Mouse (Mus musculus): ENCODE data around the gene Kif21b. TPM values are rescaled to one million over a fixed set of nuclear protein-coding genes. Genes with fewer than 3 reads are reported as not detected.

Kif21b gene
- polyA plus RNA-seq, 1 experiment from 2014 or later, result 0.85 TPM

- Histone ChIP-seq H3K36me3 (ENCODE audit: insufficient read depth, low read length) (no peaks in the 10 kb centered on the region), H3K27ac (ENCODE audit: low read length) (no peak overlapping the region), H3K4me1 (ENCODE audit: insufficient read depth, low read depth, low read length) (peaks cover 10% of the 10 kb centered on the region; the same call in 1 of the 2 replicates), H3K9me3 (ENCODE audit: low read length) (no peaks in the 10 kb centered on the region), H3K27me3 (replicated peaks; ENCODE audit: insufficient read depth, low read length) (no peaks in the 10 kb centered on the region), H3K4me3 (ENCODE audit: low read depth, low read length) (no peak overlapping the region), H3K9ac (replicated peaks; ENCODE audit: low read depth) (no peak overlapping the region), H3K4me2 (replicated peaks; ENCODE audit: low read depth, low read length) (no peak overlapping the region)
- 63% methylated on average over 6 of the region's 6 CpGs for WGBS
- DNase-seq (ENCODE audit: low spot score), result no peak
- TF ChIP-seq EP300 (IDR thresholded peaks at IDR 0.05) (no peak), CTCF (IDR thresholded peaks at IDR 0.05) (no peak)
- ATAC-seq, result no peak
Observed at GRCm38 (mm10) chr1:136142336-136142735, 11.1 kb downstream of the Kif21b start.

- H3K36me3 ChIP-seq (ENCODE audit: insufficient read depth, low read length), result no peaks in the 10 kb centered on the region
- H3K9me3 ChIP-seq (ENCODE audit: low read length), result no peaks in the 10 kb centered on the region
- no peak for DNase-seq (ENCODE audit: low spot score)
- H3K27ac ChIP-seq (ENCODE audit: low read length), result no peak overlapping the region
- no peak overlapping the region for H3K4me2 ChIP-seq (replicated peaks; ENCODE audit: low read depth, low read length)
- H3K4me3 ChIP-seq (ENCODE audit: low read depth, low read length), result no peak overlapping the region
- WGBS, result 91% methylated on average over 10 of the region's 10 CpGs
- H3K4me1 ChIP-seq (ENCODE audit: insufficient read depth, low read depth, low read length), result peaks cover 6% of the 10 kb centered on the region; the same call in 1 of the 2 replicates
- ATAC-seq, result no peak
- H3K27me3 ChIP-seq (replicated peaks; ENCODE audit: insufficient read depth, low read length), result no peaks in the 10 kb centered on the region
- H3K9ac ChIP-seq (replicated peaks; ENCODE audit: low read depth), result no peak overlapping the region
- TF ChIP-seq EP300 (IDR thresholded peaks at IDR 0.05) (no peak), CTCF (IDR thresholded peaks at IDR 0.05) (no peak)
Observed at GRCm38 (mm10) chr1:136143514-136143913, 12.3 kb downstream of the Kif21b start.

- WGBS, result 88% methylated on average over 9 of the region's 9 CpGs
- Histone ChIP-seq H3K36me3 (ENCODE audit: insufficient read depth, low read length) (no peaks in the 10 kb centered on the region), H3K27ac (ENCODE audit: low read length) (no peak overlapping the region), H3K9ac (replicated peaks; ENCODE audit: low read depth) (no peak overlapping the region), H3K4me3 (ENCODE audit: low read depth, low read length) (no peak overlapping the region), H3K4me1 (ENCODE audit: insufficient read depth, low read depth, low read length) (no peaks in the 10 kb centered on the region), H3K9me3 (ENCODE audit: low read length) (no peaks in the 10 kb centered on the region), H3K27me3 (replicated peaks; ENCODE audit: insufficient read depth, low read length) (no peaks in the 10 kb centered on the region), H3K4me2 (replicated peaks; ENCODE audit: low read depth, low read length) (no peak overlapping the region)
- no peak for DNase-seq (ENCODE audit: low spot score)
- ATAC-seq, result no peak
- TF ChIP-seq EP300 (IDR thresholded peaks at IDR 0.05), result no peak
- no peak for TF ChIP-seq CTCF (IDR thresholded peaks at IDR 0.05)
Observed at GRCm38 (mm10) chr1:136149702-136150101, 18.5 kb downstream of the Kif21b start.

GRCm38 (mm10) chr1:136151371-136151770 lies 20.2 kb downstream of the Kif21b start:
- no peaks in the 10 kb centered on the region for H3K4me1 ChIP-seq (ENCODE audit: insufficient read depth, low read depth, low read length)
- H3K36me3 ChIP-seq (ENCODE audit: insufficient read depth, low read length), result no peaks in the 10 kb centered on the region
- H3K27ac ChIP-seq (ENCODE audit: low read length), result no peak overlapping the region
- H3K9ac ChIP-seq (replicated peaks; ENCODE audit: low read depth), result no peak overlapping the region
- no peaks in the 10 kb centered on the region for H3K27me3 ChIP-seq (replicated peaks; ENCODE audit: insufficient read depth, low read length)
- no peak for DNase-seq (ENCODE audit: low spot score)
- no peak for ATAC-seq
- 73% methylated on average over 8 of the region's 8 CpGs for WGBS
- TF ChIP-seq CTCF (IDR thresholded peaks at IDR 0.05), result no peak
- no peak overlapping the region for H3K4me3 ChIP-seq (ENCODE audit: low read depth, low read length)
- no peaks in the 10 kb centered on the region for H3K9me3 ChIP-seq (ENCODE audit: low read length)
- H3K4me2 ChIP-seq (replicated peaks; ENCODE audit: low read depth, low read length), result no peak overlapping the region

- no peak overlapping the region for H3K4me2 ChIP-seq (replicated peaks; ENCODE audit: low read depth, low read length)
- WGBS, result 94% methylated on average over 4 of the region's 4 CpGs
- H3K4me3 ChIP-seq (ENCODE audit: low read depth, low read length), result no peak overlapping the region
- H3K4me1 ChIP-seq (ENCODE audit: insufficient read depth, low read depth, low read length), result no peaks in the 10 kb centered on the region
- H3K36me3 ChIP-seq (ENCODE audit: insufficient read depth, low read length), result no peaks in the 10 kb centered on the region
- H3K9ac ChIP-seq (replicated peaks; ENCODE audit: low read depth), result no peak overlapping the region
- TF ChIP-seq EP300 (IDR thresholded peaks at IDR 0.05), result no peak
- 0 out of 2 replicates have a peak, but pooled peaks have one; percentile 8 for TF ChIP-seq CTCF (IDR thresholded peaks at IDR 0.05)
- ATAC-seq (no peak), DNase-seq (ENCODE audit: low spot score) (no peak)
- H3K9me3 ChIP-seq (ENCODE audit: low read length), result no peaks in the 10 kb centered on the region
- H3K27me3 ChIP-seq (replicated peaks; ENCODE audit: insufficient read depth, low read length), result no peaks in the 10 kb centered on the region
- no peak overlapping the region for H3K27ac ChIP-seq (ENCODE audit: low read length)
Observed at GRCm38 (mm10) chr1:136156304-136156703, 25.1 kb downstream of the Kif21b start.

GRCm38 (mm10) chr1:136156951-136157350 lies 25.8 kb downstream of the Kif21b start:
- no peak overlapping the region for H3K4me2 ChIP-seq (replicated peaks; ENCODE audit: low read depth, low read length)
- no peak overlapping the region for H3K27ac ChIP-seq (ENCODE audit: low read length)
- no peak for TF ChIP-seq EP300 (IDR thresholded peaks at IDR 0.05)
- TF ChIP-seq CTCF (IDR thresholded peaks at IDR 0.05), result no peak
- no peaks in the 10 kb centered on the region for H3K4me1 ChIP-seq (ENCODE audit: insufficient read depth, low read depth, low read length)
- H3K9me3 ChIP-seq (ENCODE audit: low read length), result no peaks in the 10 kb centered on the region
- DNase-seq (ENCODE audit: low spot score), result no peak
- no peaks in the 10 kb centered on the region for H3K27me3 ChIP-seq (replicated peaks; ENCODE audit: insufficient read depth, low read length)
- no peak for ATAC-seq
- WGBS, result 95% methylated on average over 4 of the region's 4 CpGs
- no peak overlapping the region for H3K4me3 ChIP-seq (ENCODE audit: low read depth, low read length)
- no peak overlapping the region for H3K9ac ChIP-seq (replicated peaks; ENCODE audit: low read depth)
- no peaks in the 10 kb centered on the region for H3K36me3 ChIP-seq (ENCODE audit: insufficient read depth, low read length)

- H3K27ac ChIP-seq (ENCODE audit: low read length), result no peak overlapping the region
- no peaks in the 10 kb centered on the region for H3K9me3 ChIP-seq (ENCODE audit: low read length)
- no peak overlapping the region for H3K9ac ChIP-seq (replicated peaks; ENCODE audit: low read depth)
- no peaks in the 10 kb centered on the region for H3K4me1 ChIP-seq (ENCODE audit: insufficient read depth, low read depth, low read length)
- H3K4me3 ChIP-seq (ENCODE audit: low read depth, low read length), result no peak overlapping the region
- TF ChIP-seq CTCF (IDR thresholded peaks at IDR 0.05) (peak; percentile 22; the same call in 1 of the 2 replicates), EP300 (IDR thresholded peaks at IDR 0.05) (no peak)
- H3K4me2 ChIP-seq (replicated peaks; ENCODE audit: low read depth, low read length), result no peak overlapping the region
- WGBS, result 52% methylated on average over 12 of the region's 12 CpGs
- ATAC-seq, result no peak
- H3K36me3 ChIP-seq (ENCODE audit: insufficient read depth, low read length), result no peaks in the 10 kb centered on the region
- no peaks in the 10 kb centered on the region for H3K27me3 ChIP-seq (replicated peaks; ENCODE audit: insufficient read depth, low read length)
- no peak for DNase-seq (ENCODE audit: low spot score)
Observed at GRCm38 (mm10) chr1:136159830-136160229, 28.6 kb downstream of the Kif21b start.
